Mouse (Mus musculus) stomach, embryonic 15.5 days (tissue): ENCODE measurements around the gene Cfap52. TPM values are rescaled to one million over a fixed set of nuclear protein-coding genes. Genes with fewer than 3 reads are reported as not detected.
A peak's percentile ranks its signal among the peaks of the same experiment; 100 is the strongest.

Experiments
- ATAC-seq: fragments of 200-750 bp; cut with Nextera tagmentation; 2 replicates; pipeline ENCODE4 v1.8.0; 2017; ENCODE audit warnings: low read depth, moderate number of reproducible peaks, moderate TSS enrichment; ENCODE audit not compliant: insufficient read depth, low FRiP score
- H3K27ac ChIP-seq: fragments of 300-500 bp; sonication (generic); 2 replicates; pipeline ENCODE4 v1.5.1; 2015; ENCODE audit warnings: mild to moderate bottlenecking, inconsistent platforms
- H3K27me3 ChIP-seq: fragments of 300-500 bp; sonication (generic); replicated peaks from 2 replicates; pipeline ENCODE4 v1.6.1; 2015; ENCODE audit warnings: inconsistent platforms
- H3K36me3 ChIP-seq: fragments of 300-500 bp; sonication (generic); 2 replicates; pipeline ENCODE4 v1.6.1; 2015; ENCODE audit warnings: inconsistent platforms
- H3K4me1 ChIP-seq: fragments of 300-500 bp; sonication (generic); 2 replicates; pipeline ENCODE4 v1.6.1; 2015; ENCODE audit warnings: inconsistent platforms
- H3K4me2 ChIP-seq: fragments of 300-500 bp; sonication (generic); 2 replicates; pipeline ENCODE4 v1.6.1; 2015; ENCODE audit warnings: mild to moderate bottlenecking, inconsistent platforms
- H3K4me3 ChIP-seq: fragments of 300-500 bp; sonication (generic); replicated peaks from 2 replicates; pipeline ENCODE4 v1.5.1; 2015; ENCODE audit warnings: inconsistent platforms
- H3K9ac ChIP-seq: fragments of 300-500 bp; sonication (generic); 2 replicates; pipeline ENCODE4 v1.6.1; 2015; ENCODE audit warnings: inconsistent platforms
- H3K9me3 ChIP-seq: fragments of 300-500 bp; sonication (generic); 2 replicates; pipeline ENCODE4 v1.6.1; 2016; ENCODE audit warnings: inconsistent platforms
- WGBS: fragments of 180-500 bp; shearing (Covaris S2); methylation state at CpG from one replicate; pipeline ENCODE4 v1.1.7; 2015; 5-methylcytosine and 5-hydroxymethylcytosine counted together
- polyA plus RNA-seq: library from polyadenylated mRNA; unstranded; fragments of >200 nt; fragmentation: Nextera tagmentation; extraction: Ambion mirVana; gene quantifications from 2 replicates; pipeline ENCODE4 v1.2.1, GENCODE M21; 2015

Gene Cfap52
- 0.86 and 1.5 TPM in 2 replicates for polyA plus RNA-seq

DNA sequence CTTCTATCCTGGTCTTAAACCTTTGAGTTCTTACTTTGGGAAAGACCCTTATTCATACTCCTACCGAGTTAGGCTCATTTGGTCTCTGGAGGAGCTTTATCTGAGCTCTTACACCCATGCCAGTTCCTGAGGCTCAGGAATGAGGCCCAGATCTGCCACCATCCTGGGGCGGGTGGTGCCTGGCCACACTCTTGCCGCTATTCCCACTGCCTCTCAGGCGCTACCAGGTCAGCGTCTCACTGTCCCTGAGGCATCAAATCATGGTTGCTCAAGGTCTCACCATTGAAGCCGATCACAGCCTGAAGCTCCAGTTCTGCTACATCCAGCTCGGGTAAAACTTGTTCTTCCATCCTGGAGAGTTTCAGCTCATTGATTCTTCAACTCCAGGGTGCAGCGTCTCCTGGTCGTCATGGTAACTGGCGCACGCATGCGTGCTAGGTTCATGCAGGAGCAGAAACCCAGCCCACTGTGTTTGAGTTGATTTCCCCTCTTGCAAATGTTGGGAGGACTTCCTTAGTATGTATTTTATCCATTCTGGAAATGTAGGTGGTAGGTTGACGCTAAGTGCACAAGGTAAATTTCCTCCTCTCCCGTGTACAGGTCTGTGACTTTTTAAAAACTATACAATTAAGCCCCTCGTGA lies at the start of gene Cfap52:
Gene Cfap52, minus strand, starts transcription at position 410 of the 642 bp plus-strand sequence.
- peak; percentile 49 for ATAC-seq

DNA sequence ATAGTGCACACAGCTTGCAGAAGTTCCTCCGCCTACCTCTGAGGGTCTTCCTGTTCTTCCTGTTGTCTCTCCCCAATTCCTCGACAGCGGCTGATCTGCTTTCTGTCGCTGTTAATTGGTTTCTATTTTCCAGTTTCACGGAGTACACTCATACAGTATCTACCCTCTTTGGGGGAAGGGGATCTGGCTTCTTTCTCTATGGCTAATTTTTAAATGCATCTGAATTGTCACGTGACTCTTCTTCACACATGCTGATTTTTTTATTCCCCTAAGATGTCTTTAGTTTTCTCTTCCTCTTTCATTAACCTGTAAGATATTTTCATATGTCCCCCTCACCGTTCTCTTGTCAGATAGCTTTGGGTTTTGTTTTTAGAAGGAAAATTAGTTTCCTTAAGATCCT lies 46.8 kb upstream of the Cfap52 start:
- H3K36me3 ChIP-seq, result no peaks in the 10 kb centered on the region
- H3K4me2 ChIP-seq, result no peak overlapping the region
- ATAC-seq, result no peak
- no peaks in the 10 kb centered on the region for H3K9me3 ChIP-seq
- H3K27me3 ChIP-seq, result no peaks in the 10 kb centered on the region
- H3K4me3 ChIP-seq, result no peak overlapping the region
- 77% methylated on average over 7 of the region's 7 CpGs for WGBS
- 0 out of 2 replicates have a peak, but pooled peaks cover 3% of the 10 kb centered on the region for H3K4me1 ChIP-seq
- no peak overlapping the region for H3K9ac ChIP-seq
- H3K27ac ChIP-seq, result no peak overlapping the region

More for the DNA sequence above, at the start of gene Cfap52:
- peak within 1 kb of the TSS; percentile 94 for H3K4me3 ChIP-seq
- WGBS, result 7% methylated on average over 15 of the region's 15 CpGs
- no peaks in the 10 kb centered on the region for H3K9me3 ChIP-seq
- no peaks in the 10 kb centered on the region for H3K27me3 ChIP-seq
- peak within 1 kb of the TSS; percentile 80 for H3K4me2 ChIP-seq
- peak within 1 kb of the TSS; percentile 69 for H3K9ac ChIP-seq
- peaks cover 15% of the 10 kb centered on the region; the same call in 1 of the 2 replicates for H3K4me1 ChIP-seq
- no peaks in the 10 kb centered on the region for H3K36me3 ChIP-seq
- H3K27ac ChIP-seq, result peak within 1 kb of the TSS; percentile 51; the same call in 1 of the 2 replicates

- H3K27ac ChIP-seq, result no peak overlapping the region
- no peak overlapping the region for H3K9ac ChIP-seq
- ATAC-seq, result no peak
- H3K4me3 ChIP-seq, result no peak overlapping the region
- no peaks in the 10 kb centered on the region for H3K36me3 ChIP-seq
- WGBS, result 67% methylated on average over 5 of the region's 5 CpGs
- no peaks in the 10 kb centered on the region for H3K9me3 ChIP-seq
- H3K4me2 ChIP-seq, result no peak overlapping the region
- H3K27me3 ChIP-seq, result no peaks in the 10 kb centered on the region
- peaks cover 12% of the 10 kb centered on the region; the same call in 1 of the 2 replicates for H3K4me1 ChIP-seq
These were observed 43.9 kb upstream of the Cfap52 start for GRCm38 (mm10) chr11:68009377-68009776.

DNA sequence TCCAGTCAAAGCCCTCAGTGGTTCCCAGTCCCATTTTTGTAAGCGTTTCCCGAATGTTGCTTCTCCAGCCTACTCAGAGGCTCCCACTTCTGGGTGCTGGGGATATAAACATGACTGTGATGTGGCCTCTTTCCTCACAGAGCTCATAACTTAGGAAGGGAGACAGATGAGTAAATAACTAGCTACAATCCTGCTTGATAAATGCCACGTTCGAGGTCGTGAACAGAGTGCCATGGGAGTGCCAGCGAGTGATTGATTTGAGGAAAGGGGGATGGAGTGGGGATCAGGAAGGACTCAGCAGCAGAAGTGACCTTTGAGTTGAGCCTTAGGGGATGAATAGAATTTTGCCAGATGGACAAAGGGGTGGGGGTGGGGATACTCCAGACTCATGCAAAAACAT lies 42.2 kb upstream of the Cfap52 start:
- H3K27me3 ChIP-seq, result no peaks in the 10 kb centered on the region
- H3K9ac ChIP-seq, result no peak overlapping the region
- H3K36me3 ChIP-seq, result no peaks in the 10 kb centered on the region
- WGBS, result 24% methylated on average over 6 of the region's 6 CpGs
- peak overlapping the region; percentile 9; the same call in 1 of the 2 replicates for H3K27ac ChIP-seq
- H3K4me1 ChIP-seq, result peaks cover 14% of the 10 kb centered on the region; the same call in 1 of the 2 replicates
- no peak overlapping the region for H3K4me3 ChIP-seq
- H3K9me3 ChIP-seq, result no peaks in the 10 kb centered on the region
- no peak for ATAC-seq
- H3K4me2 ChIP-seq, result no peak overlapping the region

GRCm38 (mm10) chr11:68006216-68006789 lies 40.9 kb upstream of the Cfap52 start:
- no peak overlapping the region for H3K4me3 ChIP-seq
- H3K27me3 ChIP-seq, result no peaks in the 10 kb centered on the region
- no peaks in the 10 kb centered on the region for H3K9me3 ChIP-seq
- no peak for ATAC-seq
- no peak overlapping the region for H3K9ac ChIP-seq
- H3K36me3 ChIP-seq, result no peaks in the 10 kb centered on the region
- H3K4me1 ChIP-seq, result peaks cover 14% of the 10 kb centered on the region; the same call in 1 of the 2 replicates
- peak overlapping the region; percentile 51; the same call in 1 of the 2 replicates for H3K27ac ChIP-seq
- H3K4me2 ChIP-seq, result no peak overlapping the region
- WGBS, result 19% methylated on average over 8 of the region's 8 CpGs

GRCm38 (mm10) chr11:68004191-68004590 lies 38.7 kb upstream of the Cfap52 start:
- 22% methylated on average over 6 of the region's 6 CpGs for WGBS
- no peak overlapping the region for H3K9ac ChIP-seq
- H3K9me3 ChIP-seq, result no peaks in the 10 kb centered on the region
- no peaks in the 10 kb centered on the region for H3K36me3 ChIP-seq
- no peak overlapping the region for H3K4me2 ChIP-seq
- ATAC-seq, result no peak
- H3K27me3 ChIP-seq, result no peaks in the 10 kb centered on the region
- H3K4me1 ChIP-seq, result peaks cover 14% of the 10 kb centered on the region; the same call in 1 of the 2 replicates
- H3K4me3 ChIP-seq, result no peak overlapping the region
- H3K27ac ChIP-seq, result no peak overlapping the region; the same call in 1 of the 2 replicates

- Histone ChIP-seq H3K4me1 (0 out of 2 replicates have a peak, but pooled peaks cover 3% of the 10 kb centered on the region), H3K27me3 (no peaks in the 10 kb centered on the region), H3K27ac (peak overlapping the region; percentile 69), H3K36me3 (no peaks in the 10 kb centered on the region), H3K9me3 (no peaks in the 10 kb centered on the region), H3K4me3 (no peak overlapping the region), H3K4me2 (no peak overlapping the region), H3K9ac (no peak overlapping the region)
- 60% methylated on average over 5 of the region's 5 CpGs for WGBS
- no peak for ATAC-seq
These were observed 34.2 kb upstream of the Cfap52 start for GRCm38 (mm10) chr11:67999629-68000028.

DNA sequence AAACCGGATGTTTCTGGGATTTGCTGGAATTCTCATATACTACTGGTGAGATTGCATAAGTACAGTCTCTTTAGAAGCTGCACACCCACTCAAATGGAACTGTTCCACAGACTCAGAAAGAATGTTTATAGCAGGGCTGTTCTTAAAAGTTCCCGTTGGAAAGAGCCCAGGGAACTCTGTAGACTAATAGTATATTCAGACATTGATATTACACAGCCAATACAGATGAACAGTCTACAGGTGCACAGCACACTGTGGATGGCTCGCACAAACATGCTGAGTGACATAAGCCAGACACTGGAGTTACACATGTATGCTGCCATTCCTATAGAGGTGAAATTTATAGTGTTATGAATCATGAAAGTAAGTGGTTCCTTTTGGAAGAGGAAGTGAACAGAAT lies 33.5 kb upstream of the Cfap52 start:
- Histone ChIP-seq H3K27ac (peak overlapping the region; percentile 69), H3K9me3 (no peaks in the 10 kb centered on the region), H3K4me2 (no peak overlapping the region), H3K36me3 (no peaks in the 10 kb centered on the region), H3K4me1 (no peaks in the 10 kb centered on the region), H3K9ac (no peak overlapping the region), H3K4me3 (no peak overlapping the region), H3K27me3 (no peaks in the 10 kb centered on the region)
- WGBS, result 44% methylated on average over 3 of the region's 3 CpGs
- ATAC-seq, result peak; percentile 77

- Histone ChIP-seq H3K4me3 (no peak overlapping the region), H3K27ac (no peak overlapping the region), H3K9me3 (no peaks in the 10 kb centered on the region), H3K4me1 (no peaks in the 10 kb centered on the region), H3K4me2 (no peak overlapping the region), H3K27me3 (no peaks in the 10 kb centered on the region), H3K9ac (no peak overlapping the region), H3K36me3 (no peaks in the 10 kb centered on the region)
- no peak for ATAC-seq
- WGBS, result 78% methylated on average over 4 of the region's 4 CpGs
These were observed 30.5 kb upstream of the Cfap52 start for GRCm38 (mm10) chr11:67995965-67996364.

DNA sequence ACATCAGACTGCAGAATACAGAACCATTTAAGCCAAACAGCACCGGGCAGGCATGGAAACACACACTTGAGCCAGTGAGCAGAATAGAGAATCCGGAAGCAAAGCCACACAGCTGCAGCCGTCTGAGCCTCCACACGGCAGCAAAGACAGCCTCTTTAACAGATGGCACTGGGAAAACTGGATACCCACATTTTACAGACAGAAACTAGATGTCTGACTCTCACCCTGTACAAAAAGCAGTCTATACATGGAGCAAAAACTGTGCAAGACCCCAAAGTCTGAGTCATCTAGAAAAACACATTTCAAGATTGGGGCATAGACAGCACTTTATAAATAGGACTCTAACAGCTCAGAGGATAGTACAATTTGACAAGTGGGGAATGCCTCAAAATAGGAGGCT lies 25.8 kb upstream of the Cfap52 start:
- Histone ChIP-seq H3K4me2 (no peak overlapping the region), H3K27ac (no peak overlapping the region), H3K4me3 (no peak overlapping the region), H3K9ac (no peak overlapping the region), H3K27me3 (no peaks in the 10 kb centered on the region), H3K36me3 (no peaks in the 10 kb centered on the region), H3K4me1 (no peaks in the 10 kb centered on the region), H3K9me3 (no peaks in the 10 kb centered on the region)
- WGBS, result 69% methylated on average over 4 of the region's 4 CpGs
- no peak for ATAC-seq

- H3K9ac ChIP-seq, result no peak overlapping the region
- no peak for ATAC-seq
- no peaks in the 10 kb centered on the region for H3K4me1 ChIP-seq
- H3K9me3 ChIP-seq, result no peaks in the 10 kb centered on the region
- no peak overlapping the region for H3K4me3 ChIP-seq
- no peaks in the 10 kb centered on the region for H3K27me3 ChIP-seq
- no peaks in the 10 kb centered on the region for H3K36me3 ChIP-seq
- WGBS, result 83% methylated on average over 6 of the region's 6 CpGs
- no peak overlapping the region for H3K27ac ChIP-seq
- no peak overlapping the region for H3K4me2 ChIP-seq
These were observed 18.1 kb upstream of the Cfap52 start for GRCm38 (mm10) chr11:67983564-67983963.

DNA sequence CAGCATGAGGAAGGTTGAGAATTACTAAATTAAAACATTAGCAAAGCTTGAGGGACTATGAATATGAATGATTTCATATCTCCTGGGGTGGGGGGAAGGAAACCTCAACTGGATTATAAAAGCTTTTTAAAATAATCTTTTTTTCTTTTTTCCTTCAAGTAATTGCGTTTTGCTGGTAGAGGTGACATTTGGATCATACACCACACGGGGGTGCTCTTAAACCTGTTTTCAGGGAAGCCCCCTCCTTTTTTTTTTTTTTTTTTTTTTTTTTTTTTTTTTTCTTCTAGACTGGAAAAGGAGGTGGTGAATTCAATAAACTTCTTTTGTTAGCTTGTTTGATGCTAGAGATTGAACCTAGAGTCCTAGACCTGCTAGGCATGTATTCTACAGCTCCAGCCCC lies 9.8 kb upstream of the Cfap52 start:
- Histone ChIP-seq H3K27ac (no peak overlapping the region), H3K36me3 (no peaks in the 10 kb centered on the region), H3K4me1 (no peaks in the 10 kb centered on the region), H3K27me3 (no peaks in the 10 kb centered on the region), H3K4me2 (no peak overlapping the region), H3K4me3 (no peak overlapping the region), H3K9me3 (no peaks in the 10 kb centered on the region), H3K9ac (no peak overlapping the region)
- ATAC-seq, result no peak
- 10% methylated on average over 2 of the region's 2 CpGs for WGBS
